Mouse (Mus musculus) layer of hippocampus, adult 9-10 months (tissue): ENCODE results near the gene Lrfn4.

Source experiments
- DNase-seq: peaks from one replicate; pipeline ENCODE4 v3.0.0; 2022; ENCODE audit warnings: low spot score

Lrfn4 gene

GRCm38 (mm10) chr19:4568832-4569231 lies 46.6 kb downstream of the Lrfn4 start:
- DNase-seq: no peak

- DNase-seq: no peak
Measured at GRCm38 (mm10) chr19:4567665-4568064, 47.8 kb downstream of the Lrfn4 start.

GRCm38 (mm10) chr19:4566880-4567279 lies 48.6 kb downstream of the Lrfn4 start:
- DNase-seq: no peak

- no peak for DNase-seq
Measured at GRCm38 (mm10) chr19:4565678-4566077, 49.8 kb downstream of the Lrfn4 start.
